Mouse (Mus musculus) CH12.LX (cell line): ENCODE data around the gene Lats1. TPM values are rescaled to one million over a fixed set of nuclear protein-coding genes. Genes with fewer than 3 reads are reported as not detected.

Source experiments
- DNase-seq: peaks from one replicate; pipeline ENCODE4 v3.0.0-alpha.2; 2013; ENCODE audit errors: extremely low read depth
- H3K27ac ChIP-seq: 2 replicates; pipeline ENCODE4 v1.5.1; 2012; ENCODE audit warnings: low read depth, mild to moderate bottlenecking, control low read depth, moderate library complexity; ENCODE audit not compliant: insufficient read depth
- H3K27me3 ChIP-seq: replicated peaks from 2 replicates; pipeline ENCODE3; 2012; ENCODE audit warnings: inconsistent platforms
- H3K36me3 ChIP-seq, 2 experiments: replicated peaks in 1 of 2; 2 replicates each; pipeline versions ENCODE3 to v1.6.1; 2012; ENCODE audit warnings: inconsistent platforms in 1 of 2, low read length in 1 of 2, mild to moderate bottlenecking in 1 of 2, mixed read lengths in 1 of 2, moderate library complexity in 1 of 2; ENCODE audit not compliant: control insufficient read depth in 1 of 2, insufficient read depth in 1 of 2
- H3K4me1 ChIP-seq, 2 experiments: 2 replicates each; pipeline ENCODE4 v1.6.1; 2012; ENCODE audit warnings: inconsistent platforms in 1 of 2, moderate library complexity in 1 of 2; ENCODE audit not compliant: insufficient read depth in 2 of 2, control insufficient read depth in 1 of 2
- H3K4me2 ChIP-seq: 2 replicates; pipeline ENCODE4 v1.6.1; 2012; ENCODE audit warnings: low read depth, mild to moderate bottlenecking, control low read depth; ENCODE audit not compliant: poor library complexity, insufficient read depth, severe bottlenecking
- H3K4me3 ChIP-seq, 3 experiments: fragments of 150-350 bp in 1 of 3; sonication (generic) in 1 of 3; replicated peaks in 1 of 3; 2 replicates each; pipeline versions ENCODE3 to v1.5.1; 2011 to 2012; ENCODE audit warnings: low read depth in 2 of 3, low read length in 2 of 3, mild to moderate bottlenecking in 2 of 3, moderate library complexity in 2 of 3, control low read depth in 1 of 3, improper control_type of control experiment in 1 of 3, inconsistent platforms in 1 of 3, mixed read lengths in 1 of 3; ENCODE audit not compliant: poor library complexity in 1 of 3
- H3K79me2 ChIP-seq: replicated peaks from 2 replicates; pipeline ENCODE4 v1.6.1; 2012; ENCODE audit warnings: mild to moderate bottlenecking, moderate library complexity; ENCODE audit not compliant: control insufficient read depth, poor library complexity, insufficient read depth, severe bottlenecking; ENCODE audit errors: extremely low read depth
- H3K9ac ChIP-seq: 2 replicates; pipeline ENCODE4 v1.6.1; 2012; ENCODE audit warnings: low read depth, mild to moderate bottlenecking, control low read depth, moderate library complexity; ENCODE audit not compliant: insufficient read depth
- H3K9me3 ChIP-seq: replicated peaks from 2 replicates; pipeline ENCODE3; 2012; ENCODE audit warnings: low read length, inconsistent platforms, mixed read lengths
- BHLHE40 ChIP-seq: IDR thresholded peaks from 2 replicates; pipeline ENCODE4 v1.6.1; 2011; ENCODE audit warnings: mild to moderate bottlenecking, low read depth, low read length, improper control_type of control experiment
- CHD1 ChIP-seq: IDR thresholded peaks from 2 replicates; pipeline ENCODE4 v1.6.1; 2012; ENCODE audit warnings: low read depth, low read length, improper control_type of control experiment, inconsistent platforms
- CTCF ChIP-seq, 2 experiments: IDR thresholded peaks in 1 of 2; conservative IDR thresholded peaks in 1 of 2; 2 replicates each; pipeline ENCODE4 v1.5.1; 2011 to 2012; ENCODE audit warnings: low read depth in 2 of 2, low read length in 2 of 2, improper control_type of control experiment in 1 of 2, inconsistent platforms in 1 of 2, mild to moderate bottlenecking in 1 of 2, moderate library complexity in 1 of 2
- GABPA ChIP-seq: IDR thresholded peaks from 2 replicates; pipeline ENCODE4 v1.6.1; 2012; ENCODE audit warnings: low read depth, low read length, improper control_type of control experiment, inconsistent platforms; ENCODE audit not compliant: insufficient replicate concordance
- JUN ChIP-seq: IDR thresholded peaks from 2 replicates; pipeline ENCODE4 v1.6.1; 2011; ENCODE audit warnings: low read depth, mild to moderate bottlenecking, low read length, improper control_type of control experiment, moderate library complexity; ENCODE audit not compliant: insufficient read depth
- JUND ChIP-seq: conservative IDR thresholded peaks from 2 replicates; pipeline ENCODE4 v1.6.1; 2011; ENCODE audit warnings: low read depth, low read length, improper control_type of control experiment
- KAT2A ChIP-seq: IDR thresholded peaks from 2 replicates; pipeline ENCODE4 v1.6.1; 2012; ENCODE audit warnings: low read length, improper control_type of control experiment, inconsistent platforms; ENCODE audit not compliant: insufficient replicate concordance
- MAFK ChIP-seq: IDR thresholded peaks from 2 replicates; pipeline ENCODE4 v1.6.1; 2011; ENCODE audit warnings: low read length, improper control_type of control experiment; ENCODE audit not compliant: insufficient replicate concordance
- MAX ChIP-seq: IDR thresholded peaks from 2 replicates; pipeline ENCODE4 v1.6.1; 2011; ENCODE audit warnings: low read length, improper control_type of control experiment
- MXI1 ChIP-seq: IDR thresholded peaks from 2 replicates; pipeline ENCODE4 v1.6.1; 2011; ENCODE audit warnings: mild to moderate bottlenecking, low read depth, low read length, improper control_type of control experiment
- NRF1 ChIP-seq: IDR thresholded peaks from 2 replicates; pipeline ENCODE4 v1.6.1; 2014; ENCODE audit warnings: low read depth, mild to moderate bottlenecking, inconsistent platforms, low read length, improper control_type of control experiment, moderate library complexity
- PAX5 ChIP-seq: IDR thresholded peaks from 2 replicates; pipeline ENCODE4 v1.6.1; 2012; ENCODE audit warnings: low read length, inconsistent platforms, mixed read lengths
- POLR2A ChIP-seq: IDR thresholded peaks from 2 replicates; pipeline ENCODE4 v1.6.1; 2011; ENCODE audit warnings: low read depth, mild to moderate bottlenecking, improper control_type of control experiment, low read length
- POLR2AphosphoS2 ChIP-seq: IDR thresholded peaks from 2 replicates; pipeline ENCODE4 v1.6.1; 2011; ENCODE audit warnings: low read depth, low read length, improper control_type of control experiment
- SMC3 ChIP-seq: IDR thresholded peaks from 2 replicates; pipeline ENCODE4 v1.6.1; 2011; ENCODE audit warnings: low read depth, low read length, improper control_type of control experiment
- TBP ChIP-seq: conservative IDR thresholded peaks from 2 replicates; pipeline ENCODE4 v1.6.1; 2011; ENCODE audit warnings: low read depth, low read length, improper control_type of control experiment
- UBTF ChIP-seq: IDR thresholded peaks from 2 replicates; pipeline ENCODE4 v1.6.1; 2012; ENCODE audit warnings: low read depth, mild to moderate bottlenecking, inconsistent platforms, low read length, improper control_type of control experiment, moderate library complexity
- USF1 ChIP-seq: IDR thresholded peaks from 2 replicates; pipeline ENCODE4 v1.6.1; 2014; ENCODE audit warnings: low read depth, mild to moderate bottlenecking, inconsistent platforms, low read length, improper control_type of control experiment
- ZNF384 ChIP-seq: IDR thresholded peaks from 2 replicates; pipeline ENCODE4 v1.6.1; 2012; ENCODE audit warnings: low read depth, low read length, improper control_type of control experiment, inconsistent platforms
- dilution Hi-C: fragments of 300-500 bp; cut with MboI; formaldehyde crosslinking; loops from 2 replicates; pipeline ENCODE4 v1.14.3; 2020; ENCODE audit warnings: low sequenced_read_pairs; ENCODE audit not compliant: extremely low pct_unique_long_range_greater_than_20kb, extremely low pct_ligation_motif_present
- in situ Hi-C: fragments of 300-500 bp; cut with MboI; formaldehyde crosslinking; loops from 3 replicates; pipeline ENCODE4 v1.14.3; 2019; ENCODE audit warnings: low sequenced_read_pairs, low pct_ligation_motif_present, low pct_unique_long_range_greater_than_20kb, mixed read lengths
- polyA plus RNA-seq: library from polyadenylated mRNA; unstranded; fragments of >175 nt; gene quantifications from 2 replicates; pipeline ENCODE4 v1.2.1, GENCODE M21; 2012; ENCODE audit warnings: low read depth; ENCODE audit not compliant: insufficient read length
- total RNA-seq, 2 experiments: library from RNA; depleted of rRNA; stranded (reverse); fragments of 300-350 nt in 1 of 2; fragments of >200 nt in 1 of 2; gene quantifications; 2 replicates each; pipeline ENCODE4 v1.2.3; 2012 to 2014

Gene Lats1
- total and polyA plus RNA-seq, 3 experiments, result 8.5 to 13.4 (median 12.3) TPM

DNA sequence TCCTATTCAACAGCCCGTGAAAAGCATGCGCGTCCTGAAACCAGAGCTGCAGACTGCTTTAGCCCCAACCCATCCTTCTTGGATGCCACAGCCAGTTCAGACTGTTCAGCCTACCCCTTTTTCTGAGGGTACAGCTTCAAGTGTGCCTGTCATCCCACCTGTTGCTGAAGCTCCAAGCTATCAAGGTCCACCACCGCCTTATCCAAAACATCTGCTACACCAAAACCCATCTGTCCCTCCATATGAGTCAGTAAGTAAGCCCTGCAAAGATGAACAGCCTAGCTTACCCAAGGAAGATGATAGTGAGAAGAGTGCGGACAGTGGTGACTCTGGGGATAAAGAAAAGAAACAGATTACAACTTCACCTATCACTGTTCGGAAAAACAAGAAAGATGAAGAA, 21.6 kb downstream of the Lats1 start:
- TF ChIP-seq JUN (no peak), POLR2A (no peak), GABPA (no peak), USF1 (no peak), NRF1 (no peak), KAT2A (no peak), POLR2AphosphoS2 (no peak), TBP (no peak), MAFK (no peak), CTCF (conservative IDR thresholded peaks at IDR 0.05 in 1 of 2, IDR thresholded peaks at IDR 0.05 in 1 of 2; ENCODE audit: low read depth in 2 of 2, low read length in 2 of 2) (no peak), ZNF384 (no peak), SMC3 (no peak)
- TF ChIP-seq, all 38 proteins: peak for 0
- Histone ChIP-seq H3K4me1 (no peaks in the 10 kb centered on the region), H3K36me3 (peaks cover 67 to 91% of the 10 kb centered on the region in 2 experiments), H3K9me3 (no peaks in the 10 kb centered on the region), H3K4me3 (no peak overlapping the region), H3K27me3 (no peaks in the 10 kb centered on the region), H3K79me2 (peaks cover 8% of the 10 kb centered on the region), H3K27ac (no peak overlapping the region), H3K9ac (no peak overlapping the region), H3K4me2 (no peak overlapping the region)
- in situ Hi-C loops (no loop called here), dilution Hi-C loops (no loop called here)
- DNase-seq, result no peak

DNA sequence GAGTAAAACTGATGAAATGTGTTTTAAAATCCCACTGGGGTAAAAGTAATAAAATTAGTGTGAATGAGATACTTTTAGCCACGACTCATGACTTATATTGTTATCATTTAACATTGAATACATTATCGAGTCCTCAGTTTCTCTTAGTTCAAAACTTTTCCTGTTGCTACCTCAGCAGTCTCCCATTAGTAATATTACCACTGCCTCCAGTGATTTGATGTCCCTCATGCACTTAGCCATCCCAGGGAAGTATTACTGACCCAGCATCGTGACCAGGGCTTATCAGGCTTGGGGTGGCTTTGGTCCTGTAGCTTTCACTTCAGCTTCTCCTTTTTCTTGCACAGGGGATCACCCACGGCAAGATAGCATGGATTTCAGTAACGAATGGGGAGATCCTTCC, 29.1 kb downstream of the Lats1 start:
- Histone ChIP-seq H3K27ac (no peak overlapping the region), H3K9ac (no peak overlapping the region), H3K4me1 (no peaks in the 10 kb centered on the region), H3K27me3 (no peaks in the 10 kb centered on the region), H3K9me3 (no peaks in the 10 kb centered on the region), H3K4me3 (no peak overlapping the region), H3K79me2 (0 out of 2 replicates have a peak, but pooled peaks cover 1% of the 10 kb centered on the region), H3K36me3 (peaks cover 57 to 84% of the 10 kb centered on the region in 2 experiments), H3K4me2 (no peak overlapping the region)
- DNase-seq, result no peak
- in situ Hi-C loops (no loop called here), dilution Hi-C loops (no loop called here)
- no peak for TF ChIP-seq JUND
- TF ChIP-seq CHD1, result no peak
- no peak for TF ChIP-seq ZNF384
- TF ChIP-seq SMC3, result no peak
- no peak for TF ChIP-seq PAX5
- TF ChIP-seq UBTF, result no peak
- TF ChIP-seq MAX, result no peak
- no peak for TF ChIP-seq CTCF (conservative IDR thresholded peaks at IDR 0.05 in 1 of 2, IDR thresholded peaks at IDR 0.05 in 1 of 2; ENCODE audit: low read depth in 2 of 2, low read length in 2 of 2)
- no peak for TF ChIP-seq TBP
- TF ChIP-seq BHLHE40, result no peak
- TF ChIP-seq MXI1, result no peak
